Mouse (Mus musculus): ENCODE measurements at regions not wholly inside any gene's neighbourhood (a gene's known extent, or its start where the extent isn't known, plus 50 kb on each side); places are given as distances from the start of the nearest gene placed in this dataset.

DNA sequence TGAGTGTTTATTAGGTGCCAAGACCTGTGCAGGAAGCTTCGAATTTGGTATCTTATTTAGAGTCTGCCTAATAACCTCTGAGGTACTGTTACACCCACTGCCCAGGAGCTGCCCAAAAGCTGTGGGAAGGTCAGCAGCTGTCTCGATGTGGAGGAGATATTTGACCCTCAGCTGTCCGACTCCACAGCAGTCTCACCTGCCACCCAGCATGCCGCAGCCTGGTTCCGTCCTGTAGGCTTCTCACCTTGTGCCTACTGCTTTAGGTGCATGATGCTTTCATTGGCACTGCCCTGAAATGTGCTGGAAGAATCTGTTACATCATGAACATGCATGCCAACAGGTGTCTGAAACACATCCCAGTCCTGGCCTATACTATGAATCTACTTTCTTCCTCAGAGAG is 444.9 kb upstream of the Gm765 start:
- TF ChIP-seq CTCF (IDR thresholded peaks at IDR 0.05; ENCODE audit: borderline replicate concordance, insufficient read depth, low read depth, low read length) = no peak
- TF ChIP-seq POLR2A (IDR thresholded peaks at IDR 0.05; ENCODE audit: borderline replicate concordance, insufficient read depth, low read length) = no peak

Data from cerebellum, adult 2 months (tissue).